Mouse (Mus musculus) MEL (cell line): ENCODE data around the gene Tmem82.

Experiments
- CTCF ChIP-seq, 3 experiments: IDR thresholded peaks in 2 of 3; conservative IDR thresholded peaks in 1 of 3; 2 replicates each; pipeline ENCODE4 v1.5.1; 2011 to 2012; ENCODE audit warnings: low read length in 3 of 3, low read depth in 2 of 3, mild to moderate bottlenecking in 2 of 3, improper control_type of control experiment in 1 of 3, inconsistent platforms in 1 of 3, mixed read lengths in 1 of 3, moderate library complexity in 1 of 3; ENCODE audit not compliant: control insufficient read depth in 1 of 3, insufficient read depth in 1 of 3, poor library complexity in 1 of 3, severe bottlenecking in 1 of 3
- EP300 ChIP-seq, 2 experiments: IDR thresholded peaks; 2 replicates each; pipeline ENCODE4 v1.6.1; 2011; ENCODE audit warnings: improper control_type of control experiment in 2 of 2, low read length in 2 of 2, low read depth in 1 of 2, mild to moderate bottlenecking in 1 of 2
- ETS1 ChIP-seq: IDR thresholded peaks from 2 replicates; pipeline ENCODE4 v1.6.1; 2012; ENCODE audit warnings: low read depth, mild to moderate bottlenecking, inconsistent platforms, low read length, improper control_type of control experiment, moderate library complexity
- POLR2A ChIP-seq, 2 experiments: IDR thresholded peaks; 2 replicates each; pipeline ENCODE4 v1.6.1; 2011 to 2012; ENCODE audit warnings: low read length in 2 of 2, mild to moderate bottlenecking in 2 of 2, control low read depth in 1 of 2, improper control_type of control experiment in 1 of 2, low read depth in 1 of 2, moderate library complexity in 1 of 2; ENCODE audit not compliant: control insufficient read depth in 1 of 2, insufficient read depth in 1 of 2, poor library complexity in 1 of 2

- TF ChIP-seq CTCF (IDR thresholded peaks at IDR 0.05 in 2 of 3, conservative IDR thresholded peaks at IDR 0.05 in 1 of 3; ENCODE audit: control insufficient read depth in 1 of 3, insufficient read depth in 1 of 3, low read depth in 2 of 3, low read length in 3 of 3, poor library complexity in 1 of 3, severe bottlenecking in 1 of 3) (no peak), POLR2A (IDR thresholded peaks at IDR 0.05; ENCODE audit: control insufficient read depth in 1 of 2, insufficient read depth in 1 of 2, low read depth in 1 of 2, low read length in 2 of 2, poor library complexity in 1 of 2) (no peak), EP300 (IDR thresholded peaks at IDR 0.05; ENCODE audit: low read depth in 1 of 2, low read length in 2 of 2) (no peak), ETS1 (no peak)
These were observed 40.5 kb upstream of the Tmem82 start for GRCm38 (mm10) chr4:141658846-141659484.
